Mouse (Mus musculus) spleen, adult 2 months (tissue): ENCODE results near the gene Zfp871. TPM values are rescaled to one million over a fixed set of nuclear protein-coding genes. Genes with fewer than 3 reads are reported as not detected.
"Not testable (repeated sequence)": the region's sequence is repeated elsewhere in the genome, so short reads cannot be mapped to it uniquely, and the experiment has no call there.

ENCODE experiments used
- DNase-seq, 2 experiments: peaks; one replicate each; pipeline versions ENCODE4 v3.0.0 to v3.0.0-alpha.2; 2012 to 2021; ENCODE audit warnings: low spot score in 2 of 2, low read depth in 1 of 2
- H3K27ac ChIP-seq: fragments of 200-500 bp; 2 replicates; pipeline ENCODE4 v1.5.1; 2012; ENCODE audit warnings: low read length, inconsistent platforms; ENCODE audit not compliant: insufficient read depth
- H3K27me3 ChIP-seq: fragments of 200-500 bp; 2 replicates; pipeline ENCODE4 v1.6.1; 2012; ENCODE audit warnings: mild to moderate bottlenecking, moderate library complexity, low read length, inconsistent platforms; ENCODE audit not compliant: control insufficient read depth, insufficient read depth
- H3K36me3 ChIP-seq: fragments of 200-500 bp; 2 replicates; pipeline ENCODE4 v1.6.1; 2012; ENCODE audit warnings: mild to moderate bottlenecking, low read length, inconsistent platforms; ENCODE audit not compliant: control insufficient read depth, insufficient read depth
- H3K4me1 ChIP-seq: fragments of 200-500 bp; 2 replicates; pipeline ENCODE4 v1.6.1; 2011; ENCODE audit warnings: inconsistent platforms; ENCODE audit not compliant: control insufficient read depth, insufficient read depth, insufficient read length
- H3K4me3 ChIP-seq: fragments of 200-500 bp; 2 replicates; pipeline ENCODE4 v1.5.1; 2011; ENCODE audit warnings: mild to moderate bottlenecking, inconsistent platforms; ENCODE audit not compliant: insufficient read depth, insufficient read length; ENCODE audit errors: extremely low read depth
- CTCF ChIP-seq: fragments of 200-500 bp; IDR thresholded peaks from 2 replicates; pipeline ENCODE4 v1.5.1; 2011; ENCODE audit warnings: mild to moderate bottlenecking, inconsistent platforms; ENCODE audit not compliant: insufficient read depth, insufficient read length, insufficient replicate concordance; ENCODE audit errors: extremely low read depth
- POLR2A ChIP-seq: fragments of 200-500 bp; IDR thresholded peaks from 2 replicates; pipeline ENCODE4 v1.6.1; 2011; ENCODE audit warnings: low read depth, low read length, inconsistent platforms
- WGBS: fragments of 180-500 bp; shearing (Covaris S2); methylation state at CpG from one replicate; pipeline ENCODE4 v1.1.7; 2018; 5-methylcytosine and 5-hydroxymethylcytosine counted together
- polyA plus RNA-seq: library from polyadenylated mRNA; depleted of rRNA; stranded (reverse); fragments of >200 nt; gene quantifications from 2 replicates; pipeline ENCODE4 v1.2.3, GENCODE M21; 2012; rRNA removed

Zfp871 gene
- polyA plus RNA-seq, 1 experiment: 10.1 TPM

DNA sequence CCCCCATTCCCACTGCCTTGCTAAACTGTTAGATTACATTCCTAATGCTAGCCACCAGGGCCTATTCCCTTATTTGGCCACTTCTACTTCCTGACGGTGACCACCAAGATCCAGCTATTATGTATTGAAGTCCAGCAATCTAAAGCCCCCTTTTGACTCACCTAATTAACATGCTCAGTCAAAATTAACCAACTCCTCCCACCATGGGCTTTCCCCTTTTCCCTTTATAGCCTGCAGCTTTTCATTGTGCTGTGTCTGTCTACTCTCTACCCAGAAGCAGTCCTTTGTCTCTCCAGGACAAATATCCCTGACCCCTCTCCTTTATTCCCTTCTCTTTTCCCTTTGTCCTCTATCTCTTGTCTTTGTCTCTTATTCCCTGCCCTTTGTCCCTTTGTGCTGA, 47.0 kb downstream of the Zfp871 start:
- Histone ChIP-seq H3K4me1 (no peaks in the 10 kb centered on the region), H3K4me3 (no peak overlapping the region), H3K27ac (no peak overlapping the region), H3K36me3 (no peaks in the 10 kb centered on the region), H3K27me3 (no peaks in the 10 kb centered on the region)
- DNase-seq: no peak
- no peak for TF ChIP-seq CTCF
- 50% methylated on average over 1 of the region's 1 CpGs for WGBS

DNA sequence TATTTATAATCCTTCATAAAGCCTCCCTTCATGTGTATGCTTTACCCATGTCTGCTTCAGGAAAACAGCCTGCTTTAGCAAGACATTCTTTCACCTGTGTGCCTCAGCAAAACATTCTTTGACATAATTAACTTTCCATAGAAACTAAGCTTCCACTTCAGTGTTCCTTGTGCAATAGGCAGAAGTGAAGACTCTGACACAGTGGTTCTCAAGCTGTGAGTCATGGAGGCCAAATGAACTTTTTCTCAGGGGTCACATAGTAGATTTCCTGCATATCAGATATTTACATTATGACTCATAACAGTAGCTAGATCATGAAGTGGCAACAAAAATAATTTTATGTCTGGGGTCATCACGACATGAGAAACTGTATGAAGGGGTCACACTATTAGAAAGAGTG, 49.7 kb downstream of the Zfp871 start:
- TF ChIP-seq POLR2A (no peak), CTCF (no peak)
- WGBS: 78% methylated on average over 1 of the region's 1 CpGs
- DNase-seq: no peak
- no peaks in the 10 kb centered on the region for H3K36me3 ChIP-seq
- H3K4me1 ChIP-seq: no peaks in the 10 kb centered on the region
- no peaks in the 10 kb centered on the region; the same call in 1 of the 2 replicates for H3K27me3 ChIP-seq
- H3K27ac ChIP-seq: no peak overlapping the region
- no peak overlapping the region for H3K4me3 ChIP-seq

GRCm38 (mm10) chr17:32729029-32729428, 59.1 kb downstream of the Zfp871 start:
- H3K27me3 ChIP-seq: no peaks in the 10 kb centered on the region
- H3K27ac ChIP-seq: no peak overlapping the region
- H3K4me3 ChIP-seq: no peak overlapping the region
- no peaks in the 10 kb centered on the region for H3K4me1 ChIP-seq
- H3K36me3 ChIP-seq: no peaks in the 10 kb centered on the region
- no peak for DNase-seq
- 77% methylated on average over 3 of the region's 3 CpGs for WGBS
- TF ChIP-seq POLR2A (no peak), CTCF (no peak)

DNA sequence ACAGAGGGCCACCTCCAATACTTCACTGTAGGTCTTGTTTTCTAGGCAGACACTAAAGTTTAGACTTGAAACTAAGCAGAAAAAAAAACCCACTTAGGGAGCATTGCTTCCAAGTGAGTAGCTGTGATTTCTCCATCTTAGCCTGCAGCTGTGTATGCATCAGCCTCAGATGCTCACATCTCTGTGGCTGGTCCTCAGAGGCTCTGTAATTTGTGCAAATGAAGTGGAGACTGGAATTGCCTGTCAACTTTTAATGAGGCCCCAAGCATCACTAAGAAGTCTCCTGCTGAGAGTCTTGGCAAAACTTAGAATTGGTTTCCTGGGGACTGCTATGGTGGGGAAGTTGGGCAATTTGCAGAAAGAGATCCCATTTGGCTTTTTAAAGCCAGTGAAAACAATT, 61.7 kb downstream of the Zfp871 start:
- not testable (repeated sequence) for DNase-seq, H3K27ac ChIP-seq, H3K36me3 ChIP-seq, H3K4me1 ChIP-seq, H3K27me3 ChIP-seq, H3K4me3 ChIP-seq

- WGBS: 87% methylated on average over 7 of the region's 7 CpGs
- no peaks in the 10 kb centered on the region for H3K4me1 ChIP-seq
- H3K36me3 ChIP-seq: no peaks in the 10 kb centered on the region
- no peak overlapping the region for H3K27ac ChIP-seq
- no peak overlapping the region for H3K4me3 ChIP-seq
- DNase-seq: no peak
- TF ChIP-seq CTCF (no peak), POLR2A (no peak)
- H3K27me3 ChIP-seq: no peaks in the 10 kb centered on the region
Observed at GRCm38 (mm10) chr17:32722771-32723170, 65.3 kb downstream of the Zfp871 start.

DNA sequence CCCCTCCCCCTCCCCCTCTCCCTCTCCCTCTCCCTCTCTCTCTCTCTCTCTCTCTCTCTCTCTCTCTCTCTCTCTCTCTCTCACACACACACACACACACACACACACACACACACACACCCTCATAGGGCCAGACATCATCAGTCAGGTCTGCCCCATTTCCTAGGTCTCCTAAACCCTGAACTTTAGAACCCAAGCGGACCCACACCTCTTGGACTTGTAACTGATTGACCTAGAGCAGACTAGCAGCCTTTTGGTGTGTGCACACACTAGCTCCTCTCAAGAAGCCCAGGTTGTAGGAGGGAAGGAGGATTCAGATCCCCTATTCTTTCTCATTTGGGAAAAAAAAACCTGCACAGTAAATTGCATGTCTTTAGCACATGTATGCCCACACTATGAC, 65.9 kb downstream of the Zfp871 start:
- not testable (repeated sequence) for DNase-seq

More for the DNA sequence above, 65.9 kb downstream of the Zfp871 start:
- not testable (repeated sequence) for H3K36me3 ChIP-seq, H3K27ac ChIP-seq, H3K4me1 ChIP-seq, H3K4me3 ChIP-seq, H3K27me3 ChIP-seq
- 92% methylated on average over 1 of the region's 1 CpGs for whole genome bisulfite sequencing

Other genes with a start within 250 kb of the Zfp871 start
- 0.54 and 1.3 TPM in 2 replicates for gene Cyp4f37, start 167.0 kb downstream of the Zfp871 start, polyA plus RNA-seq
- 0.09 TPM in 1 of 2 replicates, not detected in the other for gene Cyp4f40, start 129.4 kb downstream of the Zfp871 start, polyA plus RNA-seq
- gene Cyp4f15, start 102.7 kb downstream of the Zfp871 start, polyA plus RNA-seq: 0.04 TPM in 1 of 2 replicates, not detected in the other
- gene Zfp811, start 21.6 kb upstream of the Zfp871 start, polyA plus RNA-seq: 0.04 TPM in 1 of 2 replicates, not detected in the other
- 1.2 and 3.4 TPM in 2 replicates for gene Zfp799, start 42.0 kb upstream of the Zfp871 start, polyA plus RNA-seq
- gene Zfp870, start 103.4 kb upstream of the Zfp871 start, polyA plus RNA-seq: 0.53 and 0.62 TPM in 2 replicates
- 0.26 and 0.32 TPM in 2 replicates for gene Cyp4f14, start 129.1 kb upstream of the Zfp871 start, polyA plus RNA-seq
- 35.7 and 42.7 TPM in 2 replicates for gene Cyp4f13, start 159.1 kb upstream of the Zfp871 start, polyA plus RNA-seq
- 0.54 and 0.81 TPM in 2 replicates for gene Zfp472, start 177.5 kb upstream of the Zfp871 start, polyA plus RNA-seq
- 2.9 TPM in 2 replicates for gene Zfp952, start 204.8 kb upstream of the Zfp871 start, polyA plus RNA-seq
- 0.26 and 0.34 TPM in 2 replicates for gene Zfp763, start 245.1 kb upstream of the Zfp871 start, polyA plus RNA-seq